Mouse (Mus musculus) G1E (cell line): ENCODE measurements at regions not wholly inside any gene's neighbourhood (a gene's known extent, or its start where the extent isn't known, plus 50 kb on each side); places are given as distances from the start of the nearest gene placed in this dataset.

Source experiments
- ATAC-seq: 2 replicates; pipeline ENCODE4 v1.8.0; 2016; ENCODE audit warnings: mild to moderate bottlenecking; ENCODE audit not compliant: insufficient number of reproducible peaks, poor library complexity, low FRiP score, severe bottlenecking; ENCODE audit errors: extremely low read depth
- DNase-seq: peaks from one replicate; pipeline ENCODE4 v3.0.0; 2012; ENCODE audit warnings: low spot score
- H3K27me3 ChIP-seq: 2 replicates; pipeline ENCODE4 v1.6.1; 2012; ENCODE audit warnings: mild to moderate bottlenecking, low read length, inconsistent platforms; ENCODE audit not compliant: insufficient read depth
- H3K36me3 ChIP-seq: replicated peaks from 2 replicates; pipeline ENCODE3; 2012; ENCODE audit warnings: mild to moderate bottlenecking, inconsistent platforms
- H3K4me1 ChIP-seq: 2 replicates; pipeline ENCODE4 v1.6.1; 2012; ENCODE audit warnings: low read depth, low read length, inconsistent platforms, mixed read lengths; ENCODE audit not compliant: insufficient read depth
- H3K4me3 ChIP-seq: 2 replicates; pipeline ENCODE4 v1.5.1; 2012; ENCODE audit warnings: low read depth, mild to moderate bottlenecking, inconsistent platforms, low read length, moderate library complexity, mixed read lengths
- H3K9me3 ChIP-seq: replicated peaks from 2 replicates; pipeline ENCODE4 v1.6.1; 2012; ENCODE audit warnings: inconsistent platforms
- CTCF ChIP-seq: IDR thresholded peaks from 2 replicates; pipeline ENCODE4 v1.5.1; 2012; ENCODE audit warnings: low read depth, low read length, inconsistent platforms, mixed read lengths
- GATA1 ChIP-seq: IDR thresholded peaks from 2 replicates; pipeline ENCODE4 v1.6.1; 2012; ENCODE audit warnings: borderline replicate concordance, low read length, inconsistent platforms, mixed read lengths
- GATA2 ChIP-seq: IDR thresholded peaks from 2 replicates; pipeline ENCODE4 v1.6.1; 2012; ENCODE audit warnings: low read depth, low read length, inconsistent platforms, borderline replicate concordance
- POLR2AphosphoS5 ChIP-seq: IDR thresholded peaks from 2 replicates; pipeline ENCODE4 v1.6.1; 2012; ENCODE audit warnings: low read depth, low read length, inconsistent platforms; ENCODE audit not compliant: insufficient replicate concordance
- TAL1 ChIP-seq: conservative IDR thresholded peaks from 2 replicates; pipeline ENCODE4 v1.6.1; 2012; ENCODE audit warnings: low read depth, low read length, inconsistent platforms, mixed read lengths

DNA sequence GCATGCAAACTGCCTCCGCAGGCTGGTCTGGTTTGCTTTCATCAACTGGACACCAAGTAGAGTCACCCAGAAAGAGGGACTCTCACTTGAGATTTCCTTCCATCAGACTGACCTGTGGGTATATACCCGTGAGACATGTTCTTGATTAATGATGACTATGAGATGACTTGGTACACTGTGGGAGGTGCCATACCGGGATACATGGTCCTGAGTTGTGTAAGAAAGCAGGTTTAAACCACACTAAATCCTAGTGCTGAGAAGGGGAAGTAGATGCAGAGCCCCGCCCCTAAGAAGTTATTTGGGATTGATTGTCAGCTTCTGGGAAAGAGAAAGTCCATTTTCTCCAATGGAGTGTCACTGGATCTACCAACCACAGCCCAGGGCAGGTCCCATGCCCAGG, 196.2 kb upstream of the Bcl6 start:
- peaks cover 26% of the 10 kb centered on the region for H3K9me3 ChIP-seq
- H3K36me3 ChIP-seq: no peaks in the 10 kb centered on the region
- H3K27me3 ChIP-seq: no peaks in the 10 kb centered on the region
- DNase-seq: no peak
- ATAC-seq: no peak
- TF ChIP-seq TAL1 (no peak), CTCF (no peak), POLR2AphosphoS5 (no peak), GATA1 (no peak), GATA2 (no peak)
- no peak overlapping the region for H3K4me3 ChIP-seq
- H3K4me1 ChIP-seq: no peaks in the 10 kb centered on the region

DNA sequence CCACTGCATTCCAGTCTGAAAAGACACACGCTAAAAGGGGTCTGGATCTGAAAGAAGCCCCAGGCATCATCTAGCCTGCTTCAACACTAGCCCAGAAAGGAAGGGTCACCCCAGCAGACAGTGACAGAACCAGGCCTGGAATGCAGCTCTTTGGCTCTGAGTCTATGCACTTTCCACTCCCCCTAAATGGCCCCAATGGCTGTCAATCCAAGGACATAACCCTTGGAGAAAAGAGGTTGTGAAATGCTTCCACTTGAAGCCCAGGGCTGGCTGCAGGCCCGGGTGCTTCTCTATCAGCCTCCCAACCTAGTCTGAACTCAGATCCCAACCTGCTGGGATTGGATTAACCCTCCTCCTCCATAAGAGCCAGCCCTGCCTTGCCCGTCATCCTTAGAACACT, 194.6 kb upstream of the Bcl6 start:
- Histone ChIP-seq H3K4me3 (no peak overlapping the region), H3K36me3 (no peaks in the 10 kb centered on the region), H3K4me1 (no peaks in the 10 kb centered on the region), H3K27me3 (no peaks in the 10 kb centered on the region), H3K9me3 (peaks cover 31% of the 10 kb centered on the region)
- DNase-seq (no peak), ATAC-seq (no peak)
- TF ChIP-seq GATA2 (no peak), TAL1 (no peak), CTCF (no peak), POLR2AphosphoS5 (no peak), GATA1 (no peak)

DNA sequence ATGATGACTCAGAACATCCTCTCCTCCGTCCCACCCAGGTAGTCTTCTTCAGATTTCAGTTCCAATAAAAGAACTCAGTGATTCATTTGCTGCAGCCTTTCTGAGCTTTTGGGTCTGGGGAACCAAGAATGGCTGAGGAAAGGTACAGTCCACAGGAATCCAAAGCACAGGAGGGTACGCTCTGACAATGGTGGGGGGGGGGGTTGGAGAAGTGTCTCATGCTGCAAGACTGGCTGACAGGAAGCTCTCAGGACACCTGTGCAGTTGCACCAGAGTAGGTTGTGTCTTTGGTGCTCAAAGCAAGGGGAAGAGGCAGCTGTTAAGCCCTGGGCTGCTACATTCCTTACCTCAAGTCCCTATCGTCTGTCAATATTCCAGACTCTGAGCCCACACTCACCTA, 192.7 kb upstream of the Bcl6 start:
- Histone ChIP-seq H3K9me3 (peaks cover 27% of the 10 kb centered on the region), H3K4me1 (no peaks in the 10 kb centered on the region), H3K4me3 (no peak overlapping the region), H3K27me3 (no peaks in the 10 kb centered on the region), H3K36me3 (no peaks in the 10 kb centered on the region)
- ATAC-seq (no peak), DNase-seq (no peak)
- TF ChIP-seq CTCF: no peak
- TF ChIP-seq GATA2: no peak
- no peak for TF ChIP-seq TAL1
- TF ChIP-seq GATA1: no peak
- no peak for TF ChIP-seq POLR2AphosphoS5

DNA sequence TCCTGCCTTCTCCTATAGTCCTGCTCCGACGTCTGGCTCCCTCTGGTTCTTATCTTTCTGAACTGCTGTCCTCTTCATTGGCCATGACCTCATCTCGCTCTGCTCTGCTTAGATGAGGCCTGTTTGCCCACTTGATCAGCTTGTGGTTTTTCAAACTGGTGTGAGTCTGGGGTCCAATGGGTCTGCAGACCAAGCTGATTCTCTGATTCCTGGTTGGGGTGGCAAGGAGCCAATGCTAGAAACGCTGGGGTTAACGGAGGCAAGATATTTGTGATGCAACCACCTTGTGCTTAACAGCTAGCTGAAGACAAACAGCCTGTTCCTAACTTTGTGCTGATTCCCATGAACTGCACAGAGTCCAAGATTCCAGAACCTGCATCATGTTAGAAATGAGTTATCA, 192.0 kb upstream of the Bcl6 start:
- ATAC-seq (no peak), DNase-seq (no peak)
- Histone ChIP-seq H3K27me3 (no peaks in the 10 kb centered on the region), H3K4me3 (no peak overlapping the region), H3K36me3 (no peaks in the 10 kb centered on the region), H3K9me3 (peaks cover 34% of the 10 kb centered on the region), H3K4me1 (no peaks in the 10 kb centered on the region)
- TF ChIP-seq POLR2AphosphoS5: no peak

DNA sequence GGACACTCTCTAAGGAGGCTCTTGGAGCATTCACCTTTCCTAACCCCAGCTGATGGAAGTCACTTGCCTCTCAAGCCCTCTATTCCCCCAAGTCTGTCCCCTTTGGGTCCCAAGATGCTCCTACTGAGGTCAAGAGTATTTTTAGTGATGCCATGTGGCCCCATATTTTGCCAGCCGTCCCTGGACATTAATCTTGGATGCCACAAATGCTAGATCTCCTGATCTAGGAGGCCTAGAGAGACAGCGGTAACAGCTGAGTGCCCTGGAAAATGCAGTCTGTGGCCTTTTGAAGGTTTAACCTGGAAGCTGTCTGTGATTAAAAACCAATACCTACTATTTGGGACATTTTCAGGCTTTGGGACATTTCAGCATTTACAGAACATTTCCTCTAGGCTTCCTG, 188.9 kb upstream of the Bcl6 start:
- Histone ChIP-seq H3K4me1 (no peaks in the 10 kb centered on the region), H3K4me3 (no peak overlapping the region), H3K36me3 (no peaks in the 10 kb centered on the region), H3K27me3 (no peaks in the 10 kb centered on the region), H3K9me3 (peaks cover 41% of the 10 kb centered on the region)
- ATAC-seq (no peak), DNase-seq (no peak)
- TF ChIP-seq POLR2AphosphoS5 (no peak), GATA1 (no peak), CTCF (no peak), TAL1 (no peak), GATA2 (no peak)

- Histone ChIP-seq H3K27me3 (no peaks in the 10 kb centered on the region), H3K9me3 (peaks cover 45% of the 10 kb centered on the region), H3K4me3 (no peak overlapping the region), H3K4me1 (no peaks in the 10 kb centered on the region), H3K36me3 (no peaks in the 10 kb centered on the region)
- TF ChIP-seq TAL1 (no peak), GATA2 (no peak), POLR2AphosphoS5 (no peak), GATA1 (no peak), CTCF (no peak)
- ATAC-seq (no peak), DNase-seq (no peak)
Observed at GRCm38 (mm10) chr16:24177131-24177530, 188.5 kb upstream of the Bcl6 start.

DNA sequence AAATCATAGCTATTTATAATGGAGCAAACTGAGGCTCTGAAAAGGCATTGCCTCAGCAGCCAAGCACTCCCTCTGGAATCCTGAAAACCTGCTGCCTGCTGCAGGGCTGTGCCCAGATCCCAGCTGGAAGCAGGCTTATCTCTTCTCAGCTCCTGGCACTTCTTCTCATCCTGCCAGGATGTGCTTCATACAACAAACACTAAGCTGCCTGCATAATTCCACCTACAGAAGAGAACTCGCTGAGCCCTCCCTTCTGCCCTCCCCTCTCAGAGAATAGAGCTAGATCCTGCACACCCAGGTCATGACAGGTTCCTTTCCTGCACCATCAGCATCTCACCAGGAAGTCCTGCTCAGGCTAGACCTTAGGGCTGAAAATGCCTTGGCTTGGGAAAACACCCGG, 187.4 kb upstream of the Bcl6 start:
- no peaks in the 10 kb centered on the region for H3K27me3 ChIP-seq
- TF ChIP-seq POLR2AphosphoS5: no peak
- no peak for TF ChIP-seq TAL1
- no peak for TF ChIP-seq GATA2
- TF ChIP-seq GATA1: no peak
- no peak for TF ChIP-seq CTCF
- ATAC-seq: no peak

More for the DNA sequence above, 187.4 kb upstream of the Bcl6 start:
- H3K4me3 ChIP-seq: no peak overlapping the region
- H3K4me1 ChIP-seq: no peaks in the 10 kb centered on the region
- no peak for DNase-seq
- H3K9me3 ChIP-seq: peaks cover 46% of the 10 kb centered on the region
- H3K36me3 ChIP-seq: no peaks in the 10 kb centered on the region
